ENCODE assay signal across 10 mouse cellular contexts in the genomic region with DNA sequence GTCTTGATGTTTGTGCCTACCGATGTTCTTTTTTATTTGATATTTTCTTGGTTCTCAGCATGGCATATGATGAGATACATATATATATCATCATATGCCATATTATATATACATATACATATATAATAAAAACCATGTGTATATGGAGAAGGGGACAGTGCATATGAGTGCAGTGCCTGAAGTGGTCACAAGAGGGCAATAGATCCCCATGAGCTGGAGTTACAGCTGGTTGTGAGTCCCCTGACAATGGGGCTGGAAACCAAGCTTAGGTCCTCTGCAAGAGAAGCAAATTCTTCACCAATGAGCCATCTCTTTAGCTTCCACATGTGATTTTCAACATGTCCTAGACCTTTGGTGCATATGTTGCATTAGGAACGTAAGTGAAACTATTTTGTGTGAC. TPM values are rescaled to one million over a fixed set of nuclear protein-coding genes. Genes with fewer than 3 reads are reported as not detected.
DNase-seq lines count a peak whose midpoint lies in the region; ATAC-seq and TF ChIP-seq lines count a peak whose summit lies in the region.
"Had no signal": no experiment of that assay in that cellular context is flagged by ENCODE, and none has a peak within 500 bp of the region (broad histone marks: within the 10 kb centered on the region; RNA-seq: fewer than 3 reads in every experiment).

No protein-coding gene starts in this region.

- no peak for TF ChIP-seq POLR2A in heart, adult 2 months (IDR thresholded peaks at IDR 0.05; ENCODE audit: insufficient read depth, low read depth, low read length)

- H3K27me3 ChIP-seq in heart, adult 2 months (ENCODE audit: control insufficient read depth, insufficient read depth, low read length), result no peaks in the 10 kb centered on the region; the same call in 1 of the 2 replicates

- ATAC-seq in common myeloid progenitor, adult 5-6 weeks (replicated peaks; ENCODE audit: low read depth, poor library complexity, severe bottlenecking), result 0 out of 2 replicates have a peak, but pooled peaks have one; percentile 54

- DNase-seq in heart, adult 2 months, result peak in 1 of 2 experiments; percentile 30
- DNase-seq in heart, postnatal 4 days, result no peak
- DNase-seq in spleen, adult 18-20 months, result peak; percentile 18 to 56
- DNase-seq in spleen, postnatal 4 days (ENCODE audit: low spot score in 2 of 2), result no peak
- DNase-seq in thymus, postnatal 14 days, result peak; percentile 70
- no peak for DNase-seq in neural tube, embryonic 10.5 days (ENCODE audit: extremely low spot score, low spot score)
- no peak for DNase-seq in embryo, embryonic 10.5 days (ENCODE audit: low spot score)
- DNase-seq: cerebellum, adult 9-11 months had no signal

- no peaks in the 10 kb centered on the region for H3K79me2 ChIP-seq in heart, adult 2 months (replicated peaks; ENCODE audit: control insufficient read depth, insufficient read depth, low read length)

- no peak overlapping the region for H3K4me3 ChIP-seq in heart, adult 2 months
- H3K4me3 ChIP-seq: heart, embryonic 15.5 days had no signal

- peak; percentile 73 for TF ChIP-seq CTCF in heart, adult 2 months (IDR thresholded peaks at IDR 0.05)

- H3K36me3 ChIP-seq in heart, adult 2 months (ENCODE audit: control insufficient read depth, insufficient read depth, low read length), result no peaks in the 10 kb centered on the region
- H3K36me3 ChIP-seq: heart, embryonic 15.5 days had no signal

- 92% methylated on average over 2 of the region's 2 CpGs for WGBS in heart, adult 2 months

- TF ChIP-seq EP300 in heart, adult 2 months (IDR thresholded peaks at IDR 0.05; ENCODE audit: insufficient read depth, low read depth, low read length), result no peak

- no peak overlapping the region for H3K9ac ChIP-seq in heart, adult 2 months (ENCODE audit: low read depth, low read length)
- H3K9ac ChIP-seq: heart, embryonic 15.5 days had no signal

- H3K4me1 ChIP-seq in heart, adult 2 months (ENCODE audit: control insufficient read depth, insufficient read depth, low read length), result no peaks in the 10 kb centered on the region
- H3K4me1 ChIP-seq: heart, embryonic 15.5 days had no signal

- intact Hi-C loops in heart, adult 2 months (cut with DNase I), result loop anchor here (1.0 kb wide), 1 partner anchor 78 kb away; no protein-coding TSS in a partner anchor

- no peak overlapping the region for H3K27ac ChIP-seq in heart, adult 2 months
- H3K27ac ChIP-seq: heart, embryonic 15.5 days had no signal

RNA-seq across cellular contexts. Expression of a gene that starts 21.7 kb away (rescaled TPM):
- 1 to 10 TPM; 6.8 to 6.9 TPM for total RNA-seq in heart, adult 2 months (2021)
- 7.6 and 8.6 TPM in 2 replicates for polyA plus RNA-seq in heart, adult 2 months (2012; rRNA removed)
- 10 to 100 TPM; 10.2 to 10.6 TPM for total RNA-seq in heart, postnatal 4 days (2021)
- total RNA-seq in common myeloid progenitor, adult 5-6 weeks (2017), result 3.3 and 3.7 TPM in 2 replicates

Comparison
In these comparisons a context has a peak if more than half of its experiments do, and no peak if none do; other contexts are left out.
1. DNase-seq: peak in spleen, adult 18-20 months (2 of 2) and thymus, postnatal 14 days (single experiment); none in heart, postnatal 4 days (single experiment), spleen, postnatal 4 days (0 of 2), neural tube, embryonic 10.5 days (single experiment) and embryo, embryonic 10.5 days (single experiment).